Mouse (Mus musculus): ENCODE data around the gene Cdh4.

The Cdh4 gene

GRCm38 (mm10) chr2:179799906-179800532 is 357.8 kb downstream of the Cdh4 start:
- DNase-seq: peak; percentile 85

DNA sequence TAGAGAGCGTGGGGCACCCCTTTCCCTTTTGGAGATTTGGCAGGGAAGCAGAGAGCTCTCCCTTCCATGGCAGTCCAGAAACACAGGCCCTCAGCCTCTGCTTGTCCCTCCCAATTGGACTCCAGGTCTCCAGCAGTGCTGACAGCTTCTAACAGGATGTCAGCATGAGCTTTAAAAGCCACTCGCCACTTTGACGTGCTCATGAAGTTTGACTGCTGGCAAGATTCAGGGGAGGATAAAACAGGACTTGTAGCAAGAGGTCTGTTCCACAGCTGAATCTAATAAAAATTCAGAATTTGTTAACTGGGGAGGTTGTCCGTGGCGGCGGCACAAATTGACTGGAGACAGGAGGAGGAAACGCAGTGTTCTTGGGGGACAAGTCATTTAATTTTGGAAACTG is 358.8 kb downstream of the Cdh4 start:
- no peak for DNase-seq

- no peak for DNase-seq
These were observed 360.2 kb downstream of the Cdh4 start for GRCm38 (mm10) chr2:179802411-179802810.

- DNase-seq: no peak
These were observed 368.9 kb downstream of the Cdh4 start for GRCm38 (mm10) chr2:179811086-179811485.

GRCm38 (mm10) chr2:179813035-179813827 is 371.0 kb downstream of the Cdh4 start:
- DNase-seq: no peak

- peak; percentile 51 for DNase-seq
These were observed 382.6 kb downstream of the Cdh4 start for GRCm38 (mm10) chr2:179824776-179825326.

GRCm38 (mm10) chr2:179828968-179829367 is 386.7 kb downstream of the Cdh4 start:
- no peak for DNase-seq

- DNase-seq: no peak
These were observed 387.7 kb downstream of the Cdh4 start for GRCm38 (mm10) chr2:179829972-179830371.

GRCm38 (mm10) chr2:179834892-179835291 is 392.7 kb downstream of the Cdh4 start:
- DNase-seq: no peak

DNA sequence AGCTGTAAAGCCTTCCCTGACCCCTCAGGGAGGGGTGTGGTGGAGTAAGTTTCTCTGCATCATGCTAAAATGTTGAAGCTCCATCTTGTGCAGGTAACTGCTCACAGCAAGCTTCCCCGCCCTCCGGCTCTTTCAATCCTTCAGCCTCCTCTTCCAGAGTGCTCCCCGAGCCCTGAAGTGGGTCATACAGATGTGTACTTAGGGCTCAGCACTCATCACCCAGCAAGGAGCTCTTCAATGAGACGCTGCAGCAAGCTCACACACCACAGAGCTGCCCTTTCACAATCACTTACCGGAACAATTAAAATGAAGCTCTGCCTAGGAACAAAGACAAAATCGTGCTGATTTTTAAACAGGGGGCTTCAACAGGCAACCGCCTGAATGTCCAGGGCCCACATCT is 393.3 kb downstream of the Cdh4 start:
- DNase-seq: no peak

DNA sequence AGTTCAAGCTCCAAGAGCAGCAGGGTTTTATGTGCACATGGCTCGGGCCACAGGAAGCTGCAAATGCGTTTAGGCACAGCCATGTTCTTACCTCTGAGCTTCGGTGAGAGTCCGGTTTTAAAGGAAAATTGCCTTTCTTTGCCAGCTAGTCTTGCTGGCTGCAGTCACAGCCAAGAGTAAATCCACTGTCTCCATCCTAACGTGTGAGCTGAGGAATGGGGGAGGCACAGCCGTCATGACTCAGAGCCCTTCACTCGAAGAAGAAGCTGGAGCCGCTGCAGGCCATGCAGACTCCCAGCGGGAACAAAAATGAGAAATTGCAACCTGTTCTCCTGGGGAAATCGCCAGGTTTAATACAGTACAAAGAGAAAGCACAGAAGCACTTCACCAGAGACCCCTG is 395.0 kb downstream of the Cdh4 start:
- DNase-seq: peak; percentile 36

DNA sequence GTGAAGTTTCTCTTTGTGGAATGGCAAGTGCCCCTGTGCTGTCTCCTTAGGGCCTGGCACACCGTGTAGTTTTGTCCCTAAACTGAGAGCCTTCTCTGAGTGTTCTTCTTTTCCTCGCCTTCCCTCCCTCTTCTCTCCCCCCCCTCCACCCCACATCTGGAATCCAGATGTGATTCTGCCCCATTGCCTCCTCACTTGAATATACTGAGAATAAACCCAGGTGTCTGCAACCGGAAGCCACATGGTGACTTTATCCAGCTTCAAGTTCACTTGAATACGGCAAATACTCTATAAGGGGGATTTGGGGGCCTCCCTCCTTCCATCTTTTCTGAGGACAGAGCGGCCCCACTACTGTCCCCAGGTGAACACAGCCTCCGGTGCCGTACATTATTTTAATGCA is 395.8 kb downstream of the Cdh4 start:
- no peak for DNase-seq

DNA sequence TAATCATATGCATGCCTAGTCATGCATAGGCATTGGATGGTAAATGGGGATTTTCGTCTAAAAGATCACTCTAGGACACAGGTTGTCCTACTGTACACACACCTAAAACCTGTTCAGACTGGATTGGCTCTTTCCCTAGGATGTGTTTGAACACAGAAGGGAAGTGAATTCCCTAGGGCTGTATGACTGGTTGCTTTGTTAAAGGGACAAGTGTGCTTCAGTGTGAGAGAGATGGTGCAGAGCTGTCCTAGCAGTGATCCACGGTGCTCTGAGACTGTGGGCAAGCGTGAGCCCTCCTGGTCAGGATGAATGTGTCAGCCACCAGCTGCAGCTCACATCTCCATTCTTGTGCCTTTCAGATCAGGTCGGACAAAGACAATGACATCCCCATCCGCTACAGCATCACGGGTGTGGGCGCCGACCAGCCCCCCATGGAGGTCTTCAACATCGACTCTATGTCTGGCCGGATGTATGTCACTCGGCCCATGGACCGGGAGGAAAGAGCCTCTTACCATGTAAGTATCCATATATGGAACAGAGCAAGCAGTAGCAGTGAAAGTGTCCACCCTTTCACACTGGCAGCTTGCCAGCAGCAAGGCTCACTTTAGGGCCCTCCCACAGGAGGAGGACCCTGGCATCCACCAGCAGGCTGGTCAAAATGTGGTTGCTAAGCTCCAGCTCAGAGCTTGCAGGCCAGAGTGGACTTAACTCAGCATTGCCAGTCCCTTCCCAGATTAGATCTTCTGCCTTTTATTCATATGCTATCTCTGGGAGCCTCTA is 400.6 kb downstream of the Cdh4 start:
- DNase-seq: no peak

- no peak for DNase-seq
These were observed 407.5 kb downstream of the Cdh4 start for GRCm38 (mm10) chr2:179849732-179850131.

DNA sequence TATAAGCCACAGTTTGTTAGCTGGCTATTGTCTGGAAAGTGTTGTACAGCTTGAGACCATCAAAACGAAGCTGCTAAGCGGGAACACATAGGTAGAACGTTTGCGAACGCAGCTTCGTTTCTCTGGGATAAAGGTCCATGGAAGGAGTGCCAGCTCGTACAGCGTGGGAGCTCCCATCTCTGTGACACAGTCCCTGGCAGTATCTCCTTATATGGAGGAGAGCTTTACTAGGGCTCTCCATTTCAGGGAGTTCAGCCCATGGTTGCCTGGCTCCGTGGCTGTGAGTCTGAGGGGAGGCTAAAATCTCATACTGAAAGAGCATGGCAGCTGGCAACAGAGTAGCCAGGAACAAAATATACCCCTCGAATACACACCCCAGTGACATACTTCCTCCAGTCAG is 409.9 kb downstream of the Cdh4 start:
- no peak for DNase-seq

GRCm38 (mm10) chr2:179852862-179853261 is 410.6 kb downstream of the Cdh4 start:
- peak; percentile 56 for DNase-seq

GRCm38 (mm10) chr2:179853892-179854291 is 411.7 kb downstream of the Cdh4 start:
- DNase-seq: no peak

GRCm38 (mm10) chr2:179857086-179857485 is 414.9 kb downstream of the Cdh4 start:
- DNase-seq: no peak

- DNase-seq: no peak
These were observed 420.4 kb downstream of the Cdh4 start for GRCm38 (mm10) chr2:179862676-179863075.

GRCm38 (mm10) chr2:179863266-179863665 is 421.0 kb downstream of the Cdh4 start:
- no peak for DNase-seq

DNA sequence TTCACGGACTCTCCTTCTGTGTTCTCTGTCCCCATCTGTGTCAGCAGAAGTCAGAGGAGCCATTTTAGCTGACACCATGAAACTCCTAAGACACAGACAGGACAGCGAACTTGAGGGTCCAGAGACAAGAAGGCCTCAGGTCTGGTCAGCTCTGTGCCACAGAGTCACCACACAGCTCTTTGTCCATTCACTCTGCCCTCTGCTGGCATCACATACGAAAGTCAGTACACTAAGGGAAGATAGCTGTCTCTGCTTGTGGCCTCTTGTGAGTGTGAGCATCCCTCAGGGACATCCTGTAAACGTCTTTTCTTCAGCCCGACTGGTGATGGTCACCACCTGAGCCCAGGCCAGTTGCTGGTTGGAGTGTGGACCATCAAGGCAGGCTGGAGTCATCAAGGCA is 422.9 kb downstream of the Cdh4 start:
- DNase-seq: no peak

- DNase-seq: no peak
These were observed 425.4 kb downstream of the Cdh4 start for GRCm38 (mm10) chr2:179867669-179868068.

GRCm38 (mm10) chr2:179869871-179870270 is 427.6 kb downstream of the Cdh4 start:
- DNase-seq: peak; percentile 46
